Mouse (Mus musculus) right cerebral cortex, adult 18-20 months (tissue): ENCODE results near the gene Stk16.
A peak's percentile ranks its signal among the peaks of the same experiment; 100 is the strongest.
"Not testable (repeated sequence)": the region's sequence is repeated elsewhere in the genome, so short reads cannot be mapped to it uniquely, and the experiment has no call there.

Experiments used
- DNase-seq: peaks from one replicate; pipeline ENCODE4 v3.0.0; 2022; ENCODE audit warnings: mixed read lengths

The Stk16 gene

DNA sequence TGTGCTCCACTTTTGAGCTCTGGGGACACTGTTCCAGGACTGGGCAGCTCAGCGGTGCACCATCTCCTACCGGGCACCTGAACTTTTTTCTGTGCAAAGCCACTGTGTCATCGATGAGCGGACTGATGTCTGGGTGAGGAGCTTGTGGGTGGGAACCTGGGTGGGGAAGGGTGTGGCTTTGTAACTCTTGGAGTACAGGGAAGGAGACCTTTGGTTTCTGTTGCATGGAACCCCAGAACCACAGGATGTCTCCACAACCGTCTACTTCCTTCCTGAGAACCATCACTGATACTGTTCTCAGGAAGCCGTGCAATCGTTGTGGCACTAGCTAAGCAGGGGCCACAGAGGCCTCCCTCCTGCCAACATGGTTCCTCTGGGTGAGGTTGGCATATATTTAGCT lies 2.5 kb downstream of the Stk16 start:
- DNase-seq: no peak

DNA sequence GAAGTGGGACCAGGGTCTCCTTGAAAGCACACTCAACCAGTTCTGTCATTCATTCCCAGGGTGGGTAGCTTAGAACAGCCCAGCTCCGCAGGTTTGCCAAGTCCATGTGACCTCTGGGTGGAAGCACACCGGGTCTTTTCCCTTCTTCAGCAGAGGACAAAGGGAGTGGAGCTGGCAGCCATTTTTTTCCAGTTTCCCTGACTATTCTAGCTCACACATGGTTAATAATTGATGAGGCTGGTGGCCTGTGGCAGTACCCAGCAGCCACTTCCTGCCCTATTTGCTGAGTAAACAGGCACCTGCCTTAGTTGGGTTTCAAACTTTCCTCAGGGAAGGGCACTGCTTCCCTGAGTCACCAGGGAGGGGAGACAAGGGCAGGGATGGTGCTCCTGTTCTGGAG lies 3.8 kb downstream of the Stk16 start:
- no peak for DNase-seq

DNA sequence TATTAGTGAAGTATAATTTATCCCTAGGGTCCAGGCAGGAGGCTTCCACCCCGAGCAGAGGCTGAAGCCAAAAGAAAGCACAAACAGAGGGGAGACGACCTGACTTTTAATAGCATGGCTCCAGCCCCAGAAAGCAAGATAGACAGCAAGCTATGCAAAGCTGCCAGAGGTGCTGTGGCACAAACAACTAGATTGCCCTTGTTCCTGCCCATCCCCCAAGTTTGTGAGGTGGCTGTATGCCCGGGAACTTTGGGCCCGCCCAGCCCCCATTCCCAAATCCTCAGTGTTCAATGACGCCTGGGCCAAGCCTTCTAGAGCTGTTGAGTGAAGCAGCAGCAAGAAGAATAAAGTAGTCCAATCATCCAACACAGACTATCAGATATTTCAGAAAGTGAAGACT lies 4.2 kb downstream of the Stk16 start:
- DNase-seq: peak; percentile 59

DNA sequence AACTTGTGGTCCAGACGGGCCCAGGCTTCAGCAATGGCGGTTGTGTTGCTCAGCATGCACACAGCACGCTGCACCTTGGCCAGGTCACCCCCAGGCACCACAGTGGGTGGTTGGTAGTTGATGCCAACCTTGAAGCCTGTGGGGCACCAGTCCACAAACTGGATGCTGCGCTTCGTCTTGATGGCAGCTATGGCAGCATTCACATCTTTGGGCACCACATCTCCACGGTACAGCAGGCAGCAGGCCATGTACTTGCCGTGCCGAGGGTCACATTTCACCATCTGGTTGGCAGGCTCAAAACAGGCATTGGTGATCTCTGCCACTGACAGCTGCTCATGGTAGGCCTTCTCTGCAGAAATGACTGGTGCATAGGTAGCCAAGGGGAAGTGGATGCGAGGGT lies 5.1 kb downstream of the Stk16 start:
- no peak for DNase-seq

DNA sequence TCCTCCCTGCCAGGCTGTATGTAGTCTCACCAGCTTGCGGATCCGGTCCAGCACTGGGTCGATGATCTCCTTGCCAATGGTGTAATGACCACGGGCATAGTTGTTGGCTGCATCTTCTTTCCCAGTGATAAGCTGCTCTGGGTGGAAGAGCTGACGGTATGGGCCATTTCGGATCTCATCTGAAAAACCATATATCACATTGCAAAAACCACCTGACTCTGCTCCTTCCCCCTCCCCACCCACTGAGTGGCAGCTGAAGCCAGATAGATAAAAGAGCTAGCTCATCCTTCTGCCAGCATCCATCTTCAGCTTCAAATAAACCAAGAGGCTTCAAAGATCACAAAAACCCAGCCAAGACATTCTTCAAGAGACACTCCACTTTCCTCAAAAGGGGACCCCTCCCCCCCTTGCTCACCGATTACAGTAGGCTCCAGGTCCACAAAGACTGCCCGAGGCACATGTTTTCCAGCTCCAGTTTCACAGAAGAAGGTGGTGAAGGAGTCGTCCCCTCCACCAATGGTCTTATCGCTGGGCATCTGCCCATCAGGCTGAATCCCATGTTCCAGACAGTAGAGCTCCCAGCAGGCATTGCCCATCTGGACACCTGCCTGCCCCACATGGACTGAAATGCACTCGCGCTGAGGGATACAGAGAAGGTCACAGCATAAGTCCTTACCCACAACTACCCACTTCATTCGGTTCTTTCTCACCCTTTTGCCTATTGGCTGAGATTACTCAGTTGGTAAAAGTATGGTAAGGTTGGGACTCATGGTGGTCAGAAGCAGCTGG lies 6.4 kb downstream of the Stk16 start:
- DNase-seq: no peak

DNA sequence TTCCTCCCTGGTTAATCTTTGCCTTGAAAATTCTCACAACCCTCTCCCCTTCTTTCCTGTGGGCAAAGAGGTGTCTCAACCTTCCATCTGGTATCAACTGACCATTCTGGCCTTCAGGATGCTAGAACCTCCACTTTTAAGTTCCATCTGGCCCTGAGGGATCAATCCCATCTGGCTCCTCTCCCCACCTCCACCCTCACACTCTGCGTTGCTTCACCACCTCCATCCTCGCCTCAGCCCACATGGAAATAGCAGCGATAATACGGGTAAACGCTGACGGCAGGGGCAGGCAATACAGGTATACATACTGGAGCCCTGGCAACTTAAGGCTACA lies 7.2 kb downstream of the Stk16 start:
- DNase-seq: peak; percentile 54

DNA sequence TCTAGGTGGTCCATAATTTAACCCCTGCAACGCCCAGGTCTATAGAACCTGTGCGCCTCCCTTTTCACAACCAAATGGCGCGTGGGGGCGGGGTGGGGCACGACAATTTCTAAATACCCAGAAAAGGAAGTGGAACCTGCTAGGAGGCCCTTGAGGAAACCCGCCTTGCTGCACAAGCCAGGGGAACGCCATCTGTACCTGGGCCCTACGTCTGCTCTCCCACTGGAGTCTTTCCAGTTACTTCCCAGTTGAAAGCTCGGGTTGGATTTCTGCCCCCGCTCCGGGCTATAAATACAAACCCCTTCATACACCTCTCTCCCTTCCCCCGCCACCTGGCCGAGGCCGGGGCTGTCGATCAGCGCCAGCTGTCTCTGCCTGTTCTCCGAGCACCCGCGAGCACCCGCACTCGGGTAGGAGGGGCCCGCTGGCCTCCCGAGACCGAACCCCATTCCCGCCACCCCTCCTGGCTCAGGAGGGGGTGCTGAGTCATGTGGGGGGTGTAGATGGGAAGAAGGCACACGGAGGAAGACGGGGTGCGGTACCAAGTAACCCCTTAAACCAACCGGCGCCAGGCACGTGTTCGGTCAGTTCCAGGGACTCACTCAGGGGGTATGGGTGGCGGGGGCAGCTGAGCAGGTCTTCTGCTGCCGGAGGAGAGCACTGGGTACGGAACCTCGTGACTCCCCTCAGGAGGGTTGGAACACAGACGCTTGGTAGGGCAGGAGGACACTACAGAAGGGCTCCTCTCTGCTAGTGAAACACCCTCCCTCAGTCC lies 7.8 kb downstream of the Stk16 start:
- DNase-seq: peak; percentile 82

DNA sequence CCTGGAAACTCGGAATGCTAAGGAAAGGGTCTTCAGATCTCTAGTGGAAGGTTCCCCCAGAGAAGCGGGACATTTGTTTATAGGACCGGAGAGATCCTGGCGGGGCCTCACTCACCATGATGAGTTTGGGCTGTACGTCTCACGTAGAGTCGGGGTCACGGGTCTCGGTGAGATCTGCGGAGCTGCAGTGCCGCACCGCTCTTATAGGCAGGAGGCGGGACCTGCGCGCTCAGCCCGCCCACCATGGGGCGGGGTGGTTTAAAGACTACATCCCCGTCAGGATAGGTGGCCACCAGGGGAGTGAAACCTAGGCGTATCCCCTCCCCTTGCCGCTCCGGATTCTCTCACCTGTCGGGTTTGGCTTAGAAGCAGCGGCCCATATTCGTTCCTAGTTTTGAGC lies 8.4 kb downstream of the Stk16 start:
- DNase-seq: peak; percentile 94

DNA sequence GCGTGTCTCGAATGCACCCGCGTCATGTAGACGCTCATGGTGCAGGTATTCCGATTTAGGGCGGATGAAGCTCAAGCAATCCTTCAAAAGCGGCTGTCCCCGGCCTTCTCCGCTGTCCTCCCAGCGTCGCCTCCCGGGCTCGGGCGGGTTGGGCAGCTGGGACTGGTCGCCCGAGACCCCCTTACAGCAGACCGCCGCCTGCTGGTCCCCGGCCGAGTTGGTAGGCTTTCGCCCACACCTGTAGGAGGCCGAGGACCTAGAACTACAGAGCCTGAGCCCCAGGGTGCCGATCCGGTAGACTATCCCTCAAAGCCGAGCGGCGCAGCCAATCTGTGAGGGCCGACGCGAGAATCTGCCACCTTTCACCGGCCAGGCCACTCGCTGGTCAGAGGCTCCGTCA lies 8.9 kb downstream of the Stk16 start, which contains the start of gene Tuba4a:
Tuba4a (minus strand) TSS at position 335 of the 400 bp plus-strand sequence.
- DNase-seq: no peak

DNA sequence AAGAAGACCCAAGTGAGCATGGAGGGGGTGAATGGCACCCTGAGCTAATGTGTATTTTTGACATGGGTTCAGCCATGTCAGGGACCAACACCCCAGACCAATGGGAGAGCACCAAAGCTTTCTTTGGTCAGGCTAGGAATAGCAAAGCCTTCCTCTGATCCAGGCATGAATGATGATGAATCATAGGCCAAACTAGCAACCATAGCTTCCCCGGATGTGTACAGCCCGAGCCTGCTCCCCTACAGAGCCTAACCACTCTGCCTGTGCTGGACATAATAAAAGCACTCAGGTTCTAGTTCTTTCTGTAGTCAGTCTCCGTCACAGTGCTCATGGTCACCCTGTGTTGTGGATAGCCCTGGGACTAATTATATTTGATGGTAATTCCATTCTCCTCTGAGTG lies 10.9 kb downstream of the Stk16 start:
- DNase-seq: no peak

DNA sequence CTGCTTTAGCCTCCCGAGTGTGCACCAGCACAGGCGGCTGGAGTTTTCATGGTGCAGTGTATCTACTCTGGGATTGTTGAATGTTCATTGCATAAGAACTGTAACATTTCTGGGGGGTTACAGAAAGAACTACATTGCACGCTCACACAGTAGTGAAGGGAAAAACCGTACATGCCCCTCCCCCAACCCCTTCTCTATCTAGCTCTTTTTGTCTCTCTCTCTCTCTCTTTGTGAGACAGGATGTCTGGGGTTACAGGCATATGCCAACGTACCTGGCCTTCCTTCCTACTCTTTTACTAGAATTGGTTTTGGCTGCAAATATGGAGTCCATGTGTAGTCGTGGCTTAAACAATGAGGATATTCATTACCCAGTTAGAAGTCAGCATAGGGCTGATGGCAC lies 12.3 kb downstream of the Stk16 start:
- no peak for DNase-seq

DNA sequence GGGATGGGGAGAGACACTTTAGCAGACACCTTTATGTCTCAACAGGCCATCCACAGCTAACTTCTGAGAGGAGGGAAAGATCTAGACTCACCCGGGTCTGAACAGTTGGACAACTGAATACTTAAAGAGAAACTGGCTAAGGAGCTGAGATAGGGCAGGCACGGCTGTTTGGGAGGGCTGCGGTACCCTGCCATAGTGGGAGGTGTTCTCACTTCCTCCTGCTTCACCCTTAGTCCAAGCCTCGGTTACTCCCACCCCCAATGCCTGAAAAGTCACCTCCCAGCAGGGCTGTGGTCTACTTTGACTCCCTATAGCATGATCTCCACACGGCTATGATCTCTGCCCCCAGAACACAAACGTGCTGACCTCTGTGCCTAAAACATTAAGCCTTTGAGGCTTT lies 12.9 kb downstream of the Stk16 start:
- no peak for DNase-seq

DNA sequence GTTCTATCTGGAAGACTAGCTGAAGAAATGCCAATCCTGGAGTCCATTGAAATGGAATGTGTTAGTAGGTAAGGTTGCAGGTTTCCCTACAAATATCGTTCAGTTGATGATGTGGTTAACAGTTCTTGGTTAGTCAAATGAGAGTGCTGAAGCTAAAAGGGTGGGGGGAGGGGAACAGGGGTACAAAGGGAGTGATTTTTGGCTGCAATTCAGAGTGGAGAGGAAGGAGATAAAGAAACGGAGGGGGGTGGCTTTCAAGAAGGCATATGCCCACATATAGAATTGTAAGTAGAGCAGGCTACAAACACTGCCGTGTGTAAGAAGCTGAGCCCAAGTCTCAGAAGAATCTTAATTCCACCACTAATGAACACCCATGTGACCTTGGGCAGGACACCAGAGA lies 14.8 kb downstream of the Stk16 start:
- no peak for DNase-seq

DNA sequence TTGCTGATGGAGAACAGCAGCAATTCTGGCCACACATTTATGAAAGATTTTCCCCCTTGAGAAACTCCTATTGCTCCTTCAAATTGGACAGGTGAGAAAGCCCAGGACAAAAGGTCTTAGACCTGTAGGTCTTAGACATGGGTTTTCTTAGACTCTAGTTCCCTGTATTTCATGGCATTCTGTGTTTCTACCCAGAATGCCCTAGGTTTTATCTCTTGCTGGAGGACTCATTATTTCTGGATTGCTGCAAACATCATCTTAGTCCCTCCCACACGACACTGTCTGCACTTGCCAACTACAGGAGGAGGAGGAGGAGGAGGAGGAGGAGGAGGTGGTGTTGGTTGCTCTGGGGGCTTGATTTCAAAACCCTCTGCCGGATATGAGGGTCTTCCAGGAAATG lies 15.5 kb downstream of the Stk16 start:
- no peak for DNase-seq

DNA sequence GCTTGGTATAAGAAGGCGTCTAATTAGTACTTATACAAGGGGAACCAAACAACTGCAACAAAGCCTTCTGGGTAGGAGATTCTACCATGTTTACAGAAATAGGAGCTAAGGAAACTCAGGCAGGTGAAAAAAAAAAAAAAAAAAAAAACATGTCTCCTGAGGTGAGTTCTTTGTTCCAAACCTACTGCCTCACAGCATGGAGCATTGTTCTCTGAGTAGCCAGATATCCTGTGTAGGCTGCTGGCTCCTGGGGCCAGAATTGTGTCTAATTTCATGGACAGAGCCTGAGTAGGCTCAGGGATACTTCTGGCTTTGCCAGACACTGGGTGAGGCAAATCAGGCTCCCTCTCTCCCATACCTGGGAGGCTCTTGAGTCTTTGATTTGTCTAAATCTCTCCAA lies 17.0 kb downstream of the Stk16 start:
- no peak for DNase-seq

DNA sequence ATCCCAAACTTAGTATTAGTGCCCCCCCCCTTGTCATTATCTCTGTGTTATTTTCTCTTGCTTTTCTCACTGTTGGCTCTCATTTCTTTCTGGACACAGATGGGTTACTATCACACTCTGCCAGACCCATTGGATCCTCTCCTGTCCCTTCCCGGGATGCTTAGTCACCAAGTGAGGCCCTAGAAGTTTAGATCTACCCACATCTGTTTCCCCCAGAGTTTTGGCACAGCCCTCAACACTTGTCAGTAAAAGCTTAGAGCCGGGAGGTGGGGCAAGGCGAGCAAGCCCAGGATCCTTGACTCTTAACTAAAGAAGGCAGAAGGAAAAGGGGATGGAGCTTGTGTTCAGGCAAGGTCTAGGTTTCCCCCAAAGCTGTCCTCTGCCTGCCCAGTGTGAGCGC lies 18.5 kb downstream of the Stk16 start:
- DNase-seq: no peak

DNA sequence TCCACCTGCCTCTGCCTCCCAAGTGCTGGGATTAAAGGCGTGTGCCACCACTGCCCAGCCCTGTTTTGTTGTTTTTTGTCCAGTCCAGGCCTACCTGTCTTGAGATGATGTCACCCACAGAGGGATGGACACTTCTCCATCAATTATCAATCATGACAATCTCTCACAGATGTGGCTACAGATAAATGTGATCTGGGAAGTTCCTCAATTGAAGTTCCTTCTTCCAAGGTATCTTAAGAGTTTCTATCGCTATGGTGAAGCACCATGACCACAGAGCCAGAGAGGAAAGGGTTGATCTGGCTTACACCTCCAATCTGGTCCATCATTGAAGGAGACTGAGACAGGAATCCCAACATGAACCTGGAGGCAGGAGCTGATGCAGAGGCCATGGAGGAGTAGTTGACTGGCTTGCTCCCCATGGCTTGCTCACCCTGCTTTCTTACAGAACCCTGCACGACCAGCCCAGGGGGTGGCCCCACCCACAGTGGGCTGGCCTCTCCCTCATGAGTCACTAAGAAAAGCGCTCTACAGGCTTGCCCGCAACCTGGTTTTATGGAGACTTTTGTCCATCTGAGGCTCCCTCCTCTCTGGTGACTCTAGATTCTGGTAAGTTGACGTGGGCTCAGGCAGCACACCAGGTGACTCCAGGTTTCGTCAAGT lies 19.8 kb downstream of the Stk16 start:
- no peak for DNase-seq

DNA sequence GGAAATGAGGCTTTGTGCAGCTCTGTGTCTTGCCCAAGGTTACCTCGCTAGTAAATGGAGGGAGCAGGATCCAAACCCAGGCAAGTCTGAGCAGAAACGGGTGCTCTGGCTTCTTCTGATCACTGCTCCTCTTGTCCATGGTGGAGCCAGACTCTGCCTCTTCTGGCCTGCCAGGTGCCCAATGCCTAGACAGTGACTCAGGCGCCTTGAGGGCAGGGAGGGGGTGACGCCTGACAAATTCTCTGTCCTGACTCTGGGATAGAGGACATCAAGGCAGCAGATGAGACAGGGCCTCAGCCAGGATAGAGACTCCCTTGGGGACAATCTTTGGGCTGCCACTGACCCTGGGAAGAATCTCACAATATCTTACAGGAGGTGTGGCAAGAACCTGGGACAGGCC lies 20.6 kb downstream of the Stk16 start:
- DNase-seq: no peak

DNA sequence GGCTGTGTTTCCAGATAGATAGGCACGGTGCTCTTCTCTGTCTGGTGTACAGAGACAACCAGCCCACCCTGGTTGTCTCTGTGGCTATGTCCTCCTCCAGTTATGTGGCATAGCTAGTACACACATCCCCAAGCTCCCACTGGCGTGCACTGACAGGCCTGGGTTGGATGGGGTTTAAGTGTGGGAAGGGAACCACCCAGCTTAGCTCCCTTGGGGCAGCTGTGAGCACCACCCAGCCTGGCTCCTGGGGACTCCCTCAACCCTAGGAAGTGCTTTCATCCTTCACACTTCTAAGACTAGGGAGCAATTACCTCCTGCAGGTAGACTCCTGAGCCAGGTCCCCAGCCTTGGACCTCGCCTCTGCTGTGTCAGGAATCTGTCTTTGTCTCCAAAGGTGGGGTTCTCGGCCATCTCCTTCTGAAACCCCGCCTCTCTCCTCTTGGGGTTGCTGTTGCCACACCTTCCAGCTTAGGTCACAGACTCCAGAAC lies 21.1 kb downstream of the Stk16 start, which contains the start of gene A630095N17Rik:
A630095N17Rik (minus strand) TSS at position 439 of the 489 bp plus-strand sequence.
- no peak for DNase-seq

DNA sequence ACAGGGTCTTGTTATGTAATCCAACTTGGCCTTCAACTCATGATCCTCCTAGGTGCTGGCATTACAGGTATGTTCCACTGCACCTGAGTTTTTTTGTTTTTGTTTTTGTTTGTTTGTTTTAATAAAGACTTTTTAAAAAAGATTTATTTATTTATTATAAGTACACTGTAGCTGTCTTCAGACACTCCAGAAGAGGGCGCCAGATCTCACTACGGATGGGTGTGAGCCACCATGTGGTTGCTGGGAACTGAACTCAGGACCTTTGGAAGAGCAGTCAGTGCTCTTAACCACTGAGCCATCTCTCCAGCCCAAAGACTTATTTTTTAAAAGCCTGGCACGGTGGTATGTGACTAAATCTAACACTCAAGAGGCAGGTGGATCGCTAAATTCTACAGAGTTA lies 21.9 kb downstream of the Stk16 start:
- DNase-seq: not testable (repeated sequence)

DNA sequence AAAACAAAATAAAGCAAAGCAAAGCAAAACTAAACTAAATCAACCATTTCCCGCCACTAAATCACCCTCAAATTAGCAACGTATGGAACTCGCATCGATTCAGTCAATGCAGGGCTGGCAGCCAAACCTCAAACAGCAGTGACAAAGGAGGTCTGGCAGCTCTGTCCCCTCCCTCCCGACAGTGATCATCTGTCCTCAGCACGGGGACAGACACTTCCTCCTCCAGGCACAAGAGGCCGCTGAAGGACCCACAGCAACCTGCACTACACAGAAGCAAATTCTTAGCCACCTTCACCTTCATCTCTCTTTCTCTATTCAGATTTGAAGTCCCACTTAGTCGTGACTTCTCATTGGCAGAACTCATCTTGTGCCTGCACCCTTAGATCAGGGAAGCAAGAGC lies 24.0 kb downstream of the Stk16 start:
- peak; percentile 83 for DNase-seq

DNA sequence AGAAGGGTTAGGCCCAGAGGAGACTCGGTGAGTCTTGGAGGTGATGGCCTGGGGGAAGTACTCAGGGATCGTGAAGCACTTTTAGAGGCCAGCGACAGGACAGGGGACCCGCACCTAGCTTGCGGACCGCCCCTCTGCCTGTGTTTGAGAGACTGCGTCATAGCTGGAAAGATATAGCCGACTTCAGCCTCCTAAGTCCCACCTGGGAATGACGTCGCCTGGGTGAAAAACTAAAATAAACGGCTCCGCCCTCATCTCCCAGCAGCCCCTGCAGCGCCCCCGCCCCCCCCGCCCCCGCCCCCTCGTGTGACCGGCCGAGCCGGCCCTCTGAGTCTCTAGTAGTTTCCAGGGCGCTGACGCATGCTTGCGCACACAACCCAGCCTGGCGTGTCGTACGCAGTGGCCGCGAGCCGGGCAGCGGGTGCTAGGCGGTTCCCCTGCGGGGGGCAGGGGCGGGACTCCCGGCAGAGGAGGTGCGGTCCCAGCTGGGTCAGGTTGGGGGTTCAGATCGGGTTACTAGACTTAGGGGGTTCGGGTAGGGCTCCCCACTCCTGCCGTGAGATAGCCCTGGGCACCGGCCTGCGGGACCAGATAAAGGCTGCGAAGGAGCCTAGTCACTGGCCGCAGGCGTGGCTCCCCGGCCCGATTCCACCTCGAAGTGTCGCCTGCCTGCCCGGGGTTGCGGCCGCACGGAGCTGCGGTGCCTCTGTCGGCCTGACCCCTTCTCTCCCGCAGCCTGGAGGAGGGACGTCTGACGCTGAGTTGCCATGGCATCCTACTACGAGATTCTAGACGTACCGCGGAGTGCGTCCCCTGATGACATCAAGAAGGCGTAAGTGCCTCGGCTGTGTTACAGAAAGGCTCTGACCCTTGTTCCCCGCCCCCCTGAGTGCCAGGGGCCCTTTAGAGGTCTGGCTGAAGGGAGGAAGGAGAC lies 25.7 kb downstream of the Stk16 start, which contains the start of gene Dnajb2:
Dnajb2 (plus strand) TSS at position 290 of the 934 bp plus-strand sequence.
- DNase-seq: peak; percentile 91
